Mouse (Mus musculus): Measurements from ENCODE around the gene Cln5.
A peak's percentile ranks its signal among the peaks of the same experiment; 100 is the strongest.

The Cln5 gene

GRCm38 (mm10) chr14:103112606-103113363 is 42.8 kb downstream of the Cln5 start:
- DNase-seq (ENCODE audit: low read depth, low spot score) = no peak

GRCm38 (mm10) chr14:103114994-103115670 is 45.1 kb downstream of the Cln5 start:
- DNase-seq (ENCODE audit: low read depth, low spot score) = peak; percentile 42

GRCm38 (mm10) chr14:103125756-103126155 is 55.7 kb downstream of the Cln5 start:
- no peak for DNase-seq (ENCODE audit: low read depth, low spot score)

Data from c-Kit-negative CD71-positive TER-119-positive erythroid progenitor cells, embryonic 14.5 days (primary cell).